14 mouse cellular contexts compared by ENCODE assay signal in genomic region chr16:24930621-24931020, GRCm38 (mm10).
DNase-seq lines count a peak whose midpoint lies in the region; ATAC-seq and TF ChIP-seq lines count a peak whose summit lies in the region.
"Had no signal": no experiment of that assay in that cellular context is flagged by ENCODE, and none has a peak within 500 bp of the region (broad histone marks: within the 10 kb centered on the region; RNA-seq: fewer than 3 reads in every experiment).

No protein-coding gene starts in this region.

- H3K36me3 ChIP-seq in kidney, adult 2 months (ENCODE audit: control insufficient read depth, insufficient read depth, low read length): no peaks in the 10 kb centered on the region
- H3K36me3 ChIP-seq in kidney, embryonic 15.5 days: no peaks in the 10 kb centered on the region
- H3K36me3 ChIP-seq in intestine, embryonic 16.5 days (ENCODE audit: control insufficient read depth, insufficient read depth, low read length): no peaks in the 10 kb centered on the region
- H3K36me3 ChIP-seq: limb, embryonic 10.5 days had no signal

- no peak for TF ChIP-seq POLR2A in kidney, adult 2 months (IDR thresholded peaks at IDR 0.05; ENCODE audit: low read depth, low read length)
- no peak for TF ChIP-seq POLR2A in brain, embryonic 14.5 days (IDR thresholded peaks at IDR 0.05; ENCODE audit: borderline replicate concordance, extremely low read depth, insufficient read depth, insufficient read length, poor library complexity, severe bottlenecking)

- no peaks in the 10 kb centered on the region for H3K9me3 ChIP-seq in kidney, embryonic 15.5 days (replicated peaks)
- no peaks in the 10 kb centered on the region for H3K9me3 ChIP-seq in intestine, embryonic 16.5 days (ENCODE audit: control insufficient read depth, low read length)
- H3K9me3 ChIP-seq: limb, embryonic 10.5 days had no signal

- H3K27ac ChIP-seq in kidney, adult 2 months (ENCODE audit: insufficient read depth, low read depth, low read length): no peak overlapping the region
- no peak overlapping the region for H3K27ac ChIP-seq in kidney, embryonic 15.5 days
- H3K27ac ChIP-seq in intestine, embryonic 16.5 days (ENCODE audit: low read length): no peak overlapping the region
- H3K27ac ChIP-seq: limb, embryonic 10.5 days; liver, embryonic 14.5 days had no signal

- no peak for TF ChIP-seq CTCF in kidney, adult 2 months (conservative IDR thresholded peaks at IDR 0.05; ENCODE audit: insufficient read depth, insufficient read length, low read depth, low read length)
- no peak for TF ChIP-seq CTCF in brain, embryonic 14.5 days (IDR thresholded peaks at IDR 0.05; ENCODE audit: borderline replicate concordance, extremely low read depth, insufficient read depth, insufficient read length)

- no peak overlapping the region for H3K4me2 ChIP-seq in kidney, embryonic 15.5 days
- H3K4me2 ChIP-seq in intestine, embryonic 16.5 days (ENCODE audit: low read depth, low read length): no peak overlapping the region

- no peak for ATAC-seq in kidney, embryonic 15.5 days (replicated peaks; ENCODE audit: low FRiP score)
- peak; percentile 87 for ATAC-seq in intestine, embryonic 16.5 days

- no peak overlapping the region for H3K4me3 ChIP-seq in kidney, adult 2 months (ENCODE audit: insufficient read depth, low read depth, low read length)
- no peak overlapping the region for H3K4me3 ChIP-seq in kidney, embryonic 15.5 days (replicated peaks)
- no peak overlapping the region for H3K4me3 ChIP-seq in intestine, embryonic 16.5 days (ENCODE audit: low read length)
- H3K4me3 ChIP-seq: limb, embryonic 10.5 days had no signal

- WGBS in kidney, adult 2 months: 67% methylated on average over 5 of the region's 5 CpGs
- whole genome bisulfite sequencing in kidney, embryonic 15.5 days: 70% methylated on average over 5 of the region's 5 CpGs
- 54% methylated on average over 5 of the region's 5 CpGs for WGBS in intestine, embryonic 16.5 days

- no peaks in the 10 kb centered on the region for H3K27me3 ChIP-seq in kidney, adult 2 months (replicated peaks; ENCODE audit: control insufficient read depth, insufficient read depth, low read length)
- no peaks in the 10 kb centered on the region for H3K27me3 ChIP-seq in kidney, embryonic 15.5 days
- no peaks in the 10 kb centered on the region for H3K27me3 ChIP-seq in intestine, embryonic 16.5 days (replicated peaks; ENCODE audit: control insufficient read depth, insufficient read depth, low read length)
- H3K27me3 ChIP-seq: CH12.LX had no signal

- peak; percentile 50 for DNase-seq in kidney, adult 2 months
- peak; percentile 71 for DNase-seq in brain, embryonic 14.5 days (ENCODE audit: low read depth)
- peak; percentile 73 to 85 for DNase-seq in cerebellum, adult 18-20 months
- no peak for DNase-seq in adrenal gland, adult 8-10 months
- no peak for DNase-seq in urinary bladder, adult 18-20 months (ENCODE audit: low spot score in 2 of 2)
- no peak for DNase-seq in layer of hippocampus, postnatal 25 days (ENCODE audit: extremely low spot score in 1 of 2, low spot score in 1 of 2)
- DNase-seq: adrenal gland, adult 2 months; gastrocnemius, postnatal 36 days; layer of hippocampus, adult 9-11 months had no signal

- peaks cover 3% of the 10 kb centered on the region; the same call in 1 of the 2 replicates for H3K4me1 ChIP-seq in kidney, adult 2 months (ENCODE audit: control insufficient read depth, insufficient read depth, low read length)
- no peaks in the 10 kb centered on the region for H3K4me1 ChIP-seq in kidney, embryonic 15.5 days
- H3K4me1 ChIP-seq in intestine, embryonic 16.5 days (ENCODE audit: control insufficient read depth, insufficient read depth, low read length): no peaks in the 10 kb centered on the region
- H3K4me1 ChIP-seq: limb, embryonic 10.5 days had no signal

- H3K9ac ChIP-seq in kidney, embryonic 15.5 days: no peak overlapping the region
- H3K9ac ChIP-seq in intestine, embryonic 16.5 days (ENCODE audit: low read depth, low read length): no peak overlapping the region
- H3K9ac ChIP-seq: liver, embryonic 14.5 days had no signal

Comparison
In these comparisons a context has a peak if more than half of its experiments do, and no peak if none do; other contexts are left out.
1. DNase-seq: peak in kidney, adult 2 months (single experiment), brain, embryonic 14.5 days (single experiment) and cerebellum, adult 18-20 months (2 of 2); none in adrenal gland, adult 8-10 months (single experiment), urinary bladder, adult 18-20 months (0 of 2) and layer of hippocampus, postnatal 25 days (0 of 2).